Mouse (Mus musculus) kidney, adult 11 months (tissue): ENCODE data around the gene Chfr.

Experiments
- DNase-seq: peaks from one replicate; pipeline ENCODE4 v3.0.0; 2022

Chfr gene

DNA sequence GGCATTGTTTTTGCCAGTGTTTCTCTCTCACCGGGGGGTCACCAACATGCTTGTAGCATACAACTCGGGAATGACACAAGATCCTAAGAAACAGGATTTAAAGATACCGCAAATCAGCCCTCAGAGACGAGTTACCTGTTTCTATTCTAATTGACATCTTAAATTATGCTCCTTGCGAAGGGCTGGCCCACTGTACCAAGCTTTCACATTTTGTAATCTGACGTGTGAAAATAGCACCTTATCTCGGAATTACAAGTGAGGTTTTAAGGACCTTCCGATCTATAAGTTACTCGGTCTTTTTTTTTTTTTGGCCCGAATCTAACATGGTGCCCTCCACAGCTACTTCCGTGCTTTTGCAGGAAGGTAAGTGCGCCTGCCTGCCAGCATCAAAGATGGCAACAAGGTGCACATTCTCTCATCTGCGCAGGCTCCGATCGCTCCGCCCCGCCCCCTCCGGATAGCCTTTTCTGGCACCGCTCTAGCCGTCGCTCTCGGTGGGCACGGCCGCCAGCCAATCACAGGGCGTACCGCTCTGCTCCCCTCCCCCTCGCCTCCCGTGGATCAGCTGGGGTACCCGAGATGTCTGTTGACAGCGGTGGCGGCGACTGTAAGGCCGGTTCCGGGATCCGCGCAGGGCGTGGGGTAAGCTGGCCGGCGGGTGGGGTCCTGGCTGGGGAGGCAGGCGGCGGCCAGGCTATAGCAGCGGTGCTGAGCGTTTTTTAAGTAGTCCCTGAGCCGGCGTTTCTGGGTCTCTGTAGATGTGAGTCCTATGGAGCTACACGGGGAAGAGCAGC is at the start of gene Chfr:
Gene Chfr, plus strand, starts transcription at position 550 of the 794 bp plus-strand sequence.
- peak; percentile 99 for DNase-seq

DNA sequence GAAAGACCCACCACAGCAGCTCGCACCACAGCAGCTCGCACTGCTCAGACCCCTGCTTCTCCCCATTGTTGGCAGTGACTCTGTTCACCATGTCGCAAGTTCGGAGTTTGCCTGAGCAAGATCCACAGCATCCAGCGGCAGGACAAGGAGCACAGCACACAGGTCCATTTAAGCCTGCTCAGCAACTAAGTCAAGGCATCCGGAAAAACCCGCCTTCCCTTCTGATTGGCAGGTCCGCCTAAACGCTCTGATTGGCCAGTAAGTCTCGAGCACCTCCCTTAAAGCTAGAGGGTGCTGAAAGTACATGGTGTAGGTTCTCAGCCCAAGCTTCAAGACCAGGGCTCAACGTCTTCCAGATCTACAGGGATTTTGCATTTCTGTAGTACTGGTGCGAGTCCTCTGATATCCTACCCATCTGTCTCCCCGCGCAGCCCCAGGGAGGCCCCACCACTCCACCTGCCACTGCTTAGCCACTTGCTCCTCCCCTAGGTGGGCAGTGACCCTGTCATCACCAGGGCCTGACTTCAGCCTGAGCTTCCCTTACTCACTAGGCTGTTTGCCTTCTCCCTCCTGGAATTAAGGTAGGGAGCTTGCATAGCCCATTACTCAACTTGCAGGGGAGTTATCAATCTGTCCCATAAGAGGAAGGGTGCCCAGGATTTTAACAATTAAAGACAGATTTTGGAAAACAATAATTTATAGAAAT is 49.3 kb upstream of the Chfr start:
- no peak for DNase-seq

DNA sequence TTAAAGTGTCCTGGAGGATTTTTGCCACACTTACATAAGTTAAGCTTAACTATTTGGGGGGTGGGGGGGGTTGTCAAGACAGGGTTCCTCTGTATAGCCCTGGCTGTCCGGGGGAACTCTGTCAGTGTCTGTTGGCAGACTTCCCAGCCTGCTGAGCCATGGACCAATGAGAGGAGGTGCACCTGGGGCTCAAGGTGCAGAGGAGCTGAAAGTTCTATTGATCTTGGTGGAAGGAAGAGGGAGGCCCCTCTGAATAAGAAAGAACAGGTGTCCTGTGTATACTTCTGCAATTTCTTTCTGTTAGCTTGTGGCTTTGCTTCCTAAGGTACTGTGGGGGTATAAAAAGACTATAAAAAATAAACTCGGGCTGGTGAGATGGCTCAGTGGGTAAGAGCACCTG is 44.1 kb upstream of the Chfr start:
- DNase-seq, result no peak

DNA sequence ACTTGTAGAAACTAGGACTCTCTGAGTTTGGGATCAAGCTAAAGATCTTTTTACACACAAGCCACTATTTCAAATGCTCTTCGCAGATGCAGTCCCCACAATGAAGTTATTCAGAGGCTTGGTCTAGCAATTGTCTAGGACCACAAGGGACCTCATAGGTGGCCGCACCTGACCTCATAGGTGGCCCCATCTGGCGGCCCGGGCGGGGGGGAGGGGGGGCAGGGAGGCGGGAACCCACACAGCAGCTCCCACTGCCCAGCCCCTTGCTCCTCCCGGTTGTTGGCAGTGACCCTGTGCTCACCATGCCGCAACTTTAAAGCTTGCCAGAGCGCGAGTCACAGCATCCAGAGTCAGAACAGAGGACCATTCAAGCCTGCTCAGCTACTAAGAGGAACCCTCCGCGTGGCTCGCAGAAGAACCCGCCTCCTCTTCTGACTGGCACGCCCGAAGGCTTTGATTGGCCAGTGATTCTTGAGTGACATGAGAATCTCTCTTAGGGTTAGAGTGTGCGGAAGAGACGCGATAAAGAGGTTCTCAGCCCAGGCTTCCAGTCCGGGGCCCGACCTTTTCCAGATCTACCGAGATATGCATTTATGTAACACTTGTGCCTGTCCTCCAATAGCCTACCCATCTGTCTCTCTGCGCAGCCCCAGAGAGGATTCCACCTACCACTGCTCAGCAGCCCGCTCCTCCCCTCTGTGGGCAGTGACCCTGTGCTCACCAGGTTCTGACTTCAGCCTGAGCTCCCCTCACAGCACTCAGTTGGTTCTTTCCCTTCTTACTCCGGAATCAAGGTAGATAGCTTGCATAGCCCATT is 41.4 kb upstream of the Chfr start, which contains the start of gene Gm35315:
Gene Gm35315, minus strand, starts transcription at position 391 of the 817 bp plus-strand sequence.
- DNase-seq, result peak; percentile 92

DNA sequence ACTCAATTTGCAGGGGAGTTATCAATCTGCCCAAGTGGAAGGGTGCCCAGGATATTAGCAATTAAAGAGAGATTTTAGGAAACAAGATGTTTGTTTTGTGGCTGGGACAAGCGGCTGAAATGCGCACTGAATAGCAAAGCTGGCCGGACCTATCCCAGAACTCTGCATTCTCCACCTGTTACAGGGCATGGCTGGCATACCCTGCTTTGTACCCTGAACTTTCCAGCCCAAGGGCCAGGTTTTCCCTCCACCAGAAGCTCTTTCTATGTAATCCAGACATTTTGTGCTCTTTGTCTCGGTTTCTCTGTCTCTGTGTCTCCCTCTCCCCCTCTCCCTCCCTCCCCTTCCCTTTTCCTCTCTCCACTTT is 40.8 kb upstream of the Chfr start:
- DNase-seq, result no peak

DNA sequence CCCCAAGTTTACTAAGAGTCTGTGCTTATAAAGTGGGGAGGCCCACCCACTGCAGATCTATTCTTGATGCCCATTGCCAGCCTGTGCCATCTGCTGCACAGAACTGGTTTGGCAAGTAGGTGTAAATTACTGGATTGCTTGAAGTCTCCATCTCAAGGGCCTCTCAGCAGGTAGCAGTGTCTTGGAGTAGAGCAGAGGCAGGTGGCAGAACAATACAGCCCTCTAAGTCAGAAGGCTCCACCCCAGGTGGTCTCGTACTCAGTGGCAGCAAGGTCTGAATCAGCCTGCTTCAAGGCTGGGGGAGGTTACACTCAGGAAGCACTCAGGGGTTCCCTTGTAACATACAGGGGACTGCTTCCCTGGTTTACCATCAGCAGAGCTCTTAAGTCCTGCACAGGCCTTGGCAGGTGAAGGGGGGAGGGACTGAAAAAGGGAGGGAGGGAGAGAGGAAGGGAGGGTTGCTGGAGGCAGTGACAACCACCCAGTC is 36.6 kb upstream of the Chfr start:
- no peak for DNase-seq

DNA sequence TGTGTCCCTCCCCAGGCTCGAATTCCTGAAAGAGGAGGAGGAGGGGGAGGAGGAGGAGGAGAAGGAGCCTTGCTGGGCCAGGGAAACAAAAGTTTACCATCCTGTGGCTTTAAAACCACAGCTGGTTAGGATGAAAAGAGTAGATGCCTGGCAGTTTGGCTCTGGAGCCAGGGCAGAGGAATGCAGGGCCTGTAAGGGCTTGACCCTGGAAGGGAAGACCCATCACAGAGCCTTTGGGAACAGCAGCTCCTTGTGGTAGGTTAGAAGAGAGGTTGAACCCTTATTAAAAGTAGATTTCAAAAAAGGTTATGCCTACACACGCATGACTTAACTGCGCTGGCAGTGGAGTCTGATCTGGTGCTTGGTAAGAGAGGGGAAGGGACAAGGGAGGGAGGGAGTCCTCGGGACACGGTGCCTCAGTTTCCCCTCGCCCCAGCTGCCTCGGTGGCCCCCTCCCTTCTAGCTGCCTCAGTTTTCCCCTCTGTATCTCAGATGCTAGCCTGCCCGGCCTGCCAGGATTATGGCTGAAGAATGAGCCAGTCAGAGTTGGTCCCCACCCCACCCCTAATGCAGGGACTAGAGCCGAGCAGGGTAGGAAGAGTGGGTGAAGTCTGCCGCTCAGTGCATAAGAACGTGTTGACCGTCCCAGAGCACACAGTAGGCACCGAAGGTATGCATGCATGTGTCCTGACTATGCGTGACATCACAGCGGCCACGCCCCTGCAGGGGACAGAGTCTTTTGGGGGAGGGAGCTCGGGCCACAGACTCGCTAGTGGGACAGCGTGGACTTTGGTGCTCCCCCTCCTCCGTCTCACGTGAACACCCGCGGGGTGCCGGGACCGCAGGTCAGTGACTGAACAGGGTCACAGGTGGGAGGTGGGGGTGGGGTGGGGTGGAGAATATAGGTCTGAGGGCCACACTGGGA is 35.7 kb upstream of the Chfr start, which contains the start of gene Plcxd1:
Gene Plcxd1, plus strand, starts transcription at position 314 of the 925 bp plus-strand sequence.
- DNase-seq, result peak; percentile 62

DNA sequence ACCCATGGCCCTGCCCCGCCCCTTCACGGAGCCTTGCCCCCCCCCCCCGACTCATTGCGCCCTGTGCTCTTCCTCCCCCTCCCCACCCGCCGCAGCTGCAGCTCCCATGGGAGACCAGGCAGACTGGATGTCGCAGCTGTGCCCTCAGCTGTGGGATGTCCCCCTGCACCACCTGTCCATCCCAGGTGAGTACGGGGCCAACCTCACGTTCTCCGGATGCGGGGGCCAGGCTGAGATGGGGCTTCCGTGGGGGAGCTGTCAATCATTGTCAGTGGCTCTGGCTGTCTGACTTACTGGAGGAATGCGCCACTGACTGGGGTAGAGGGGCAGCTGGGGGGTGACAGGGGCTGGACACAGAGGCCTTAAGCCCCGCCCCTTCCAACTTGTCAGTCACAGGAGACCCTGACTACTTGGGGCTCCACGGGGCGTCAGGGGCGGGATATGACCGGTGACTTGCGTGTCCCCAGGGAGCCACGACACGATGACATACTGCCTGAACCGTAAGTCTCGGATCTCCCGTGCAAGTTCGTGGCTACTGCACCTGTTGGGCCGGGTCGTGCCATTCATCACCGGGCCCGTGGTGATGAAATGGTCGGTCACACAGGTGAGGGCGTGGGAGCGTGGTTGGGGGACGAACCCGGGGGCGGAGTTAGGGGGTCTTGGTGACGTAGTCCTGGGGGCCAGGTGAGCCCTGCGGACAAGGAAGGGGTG is 34.6 kb upstream of the Chfr start:
- DNase-seq, result peak; percentile 49

DNA sequence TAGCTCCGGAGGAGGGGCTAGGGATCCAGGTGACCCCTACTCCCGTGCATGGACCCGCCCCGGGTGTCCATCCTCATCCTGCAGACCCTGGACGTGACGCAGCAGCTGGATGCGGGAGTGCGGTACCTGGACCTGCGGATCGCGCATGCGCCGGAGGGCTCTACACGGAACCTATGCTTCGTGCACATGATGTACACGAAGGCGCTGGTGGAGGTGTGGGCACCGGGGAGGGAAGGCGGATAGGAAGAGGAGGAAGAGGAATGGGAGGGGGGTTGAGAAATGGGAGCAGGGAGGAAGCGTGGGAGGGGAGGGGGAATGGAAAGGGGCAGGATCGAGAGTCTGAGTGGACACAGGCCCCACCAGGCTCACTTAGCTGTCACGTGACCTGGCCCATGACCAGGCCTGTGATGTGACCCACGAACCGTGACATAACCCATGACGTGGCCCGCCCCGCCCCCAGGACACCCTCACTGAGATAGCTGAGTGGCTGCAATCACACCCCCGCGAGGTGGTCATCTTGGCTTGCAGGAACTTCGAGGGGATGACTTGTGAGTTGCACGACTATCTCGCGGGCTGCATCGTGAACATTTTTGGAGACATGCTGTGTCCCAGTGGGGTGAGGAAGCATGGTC is 33.8 kb upstream of the Chfr start:
- peak; percentile 55 for DNase-seq

DNA sequence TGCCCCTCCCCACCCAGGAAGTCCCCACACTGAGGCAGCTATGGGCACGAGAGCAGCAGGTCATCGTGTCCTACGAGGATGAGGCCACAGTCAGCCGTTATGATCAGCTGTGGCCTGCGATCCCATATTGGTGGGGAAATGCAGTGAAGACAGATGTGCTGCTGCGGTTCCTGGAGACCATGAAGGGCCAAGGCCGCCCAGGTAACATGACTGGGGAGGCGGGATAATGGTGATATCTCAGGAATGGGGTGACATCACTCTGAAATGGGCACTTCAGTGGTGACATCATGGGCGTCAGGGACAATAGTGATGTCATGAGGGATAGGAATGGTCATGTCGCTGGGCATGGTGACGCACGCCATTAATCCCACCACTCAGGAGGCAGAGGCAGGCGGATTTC is 33.2 kb upstream of the Chfr start:
- DNase-seq, result no peak

DNA sequence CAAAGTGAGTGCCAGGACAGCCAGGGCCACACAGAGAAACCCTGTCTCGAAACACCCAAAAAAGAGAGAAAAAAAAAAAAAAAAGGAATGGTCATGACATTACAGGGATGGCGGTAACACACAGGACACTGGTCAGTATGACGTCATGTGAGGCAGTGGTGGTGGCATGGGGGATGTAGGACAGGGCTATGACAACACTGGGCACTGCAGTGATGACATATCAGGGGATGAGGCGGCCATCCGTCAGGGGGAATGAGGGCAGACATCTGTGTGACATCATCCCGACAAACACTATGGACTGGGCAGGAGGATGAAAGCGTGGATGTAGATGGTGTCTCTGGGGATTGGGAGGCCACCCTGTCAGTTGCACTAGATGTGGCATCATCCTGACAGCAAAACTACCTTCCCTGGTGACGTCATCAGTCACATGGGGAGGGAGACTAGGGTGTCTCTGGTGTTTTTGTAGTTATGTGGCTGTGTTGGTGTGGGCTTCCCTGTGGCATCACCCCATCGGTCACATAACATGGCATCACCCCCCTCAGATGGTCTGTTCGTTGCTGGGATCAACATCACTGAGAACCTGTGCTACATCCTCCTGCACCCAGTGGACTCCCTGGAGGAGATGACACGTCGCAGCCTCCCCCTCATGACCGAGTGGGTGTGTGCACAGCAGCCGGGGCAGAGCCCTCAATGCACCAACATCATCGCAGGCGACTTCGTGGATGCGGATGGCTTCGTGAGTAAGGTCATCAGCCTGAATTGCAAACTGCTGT is 32.6 kb upstream of the Chfr start:
- DNase-seq, result no peak

DNA sequence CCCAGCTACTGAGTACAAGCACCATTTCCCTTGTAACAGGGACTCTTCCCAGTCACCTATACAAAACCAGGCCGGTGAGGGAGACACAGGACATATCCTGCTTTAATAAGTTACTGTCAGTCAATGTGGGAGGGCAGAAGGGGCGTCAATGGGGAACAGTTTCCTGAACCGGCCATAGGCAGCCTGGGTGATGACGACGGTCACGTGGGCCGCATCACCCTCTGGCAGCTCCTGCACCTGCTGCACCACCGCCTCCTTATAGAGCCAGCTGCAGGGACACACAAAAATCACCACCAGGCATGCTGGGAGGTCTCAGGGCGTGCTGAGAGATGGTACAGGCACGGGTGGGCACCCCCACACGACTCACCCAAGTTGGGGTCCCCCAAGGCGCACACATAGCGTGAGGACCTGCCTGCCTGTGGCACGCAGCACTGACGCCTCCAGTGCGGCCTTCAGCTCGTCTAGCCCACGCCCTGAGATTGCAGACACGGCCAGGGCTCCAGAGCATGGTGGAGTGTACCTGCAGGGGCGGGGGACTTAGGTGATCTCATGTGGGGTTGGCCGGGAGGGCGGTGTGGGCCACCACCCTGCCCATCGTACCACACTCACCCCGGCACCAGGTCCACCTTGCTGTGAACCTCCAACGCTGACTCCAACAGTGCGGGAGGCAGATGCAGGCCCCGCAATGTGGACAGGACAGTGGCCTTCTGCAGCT is 31.6 kb upstream of the Chfr start:
- no peak for DNase-seq

DNA sequence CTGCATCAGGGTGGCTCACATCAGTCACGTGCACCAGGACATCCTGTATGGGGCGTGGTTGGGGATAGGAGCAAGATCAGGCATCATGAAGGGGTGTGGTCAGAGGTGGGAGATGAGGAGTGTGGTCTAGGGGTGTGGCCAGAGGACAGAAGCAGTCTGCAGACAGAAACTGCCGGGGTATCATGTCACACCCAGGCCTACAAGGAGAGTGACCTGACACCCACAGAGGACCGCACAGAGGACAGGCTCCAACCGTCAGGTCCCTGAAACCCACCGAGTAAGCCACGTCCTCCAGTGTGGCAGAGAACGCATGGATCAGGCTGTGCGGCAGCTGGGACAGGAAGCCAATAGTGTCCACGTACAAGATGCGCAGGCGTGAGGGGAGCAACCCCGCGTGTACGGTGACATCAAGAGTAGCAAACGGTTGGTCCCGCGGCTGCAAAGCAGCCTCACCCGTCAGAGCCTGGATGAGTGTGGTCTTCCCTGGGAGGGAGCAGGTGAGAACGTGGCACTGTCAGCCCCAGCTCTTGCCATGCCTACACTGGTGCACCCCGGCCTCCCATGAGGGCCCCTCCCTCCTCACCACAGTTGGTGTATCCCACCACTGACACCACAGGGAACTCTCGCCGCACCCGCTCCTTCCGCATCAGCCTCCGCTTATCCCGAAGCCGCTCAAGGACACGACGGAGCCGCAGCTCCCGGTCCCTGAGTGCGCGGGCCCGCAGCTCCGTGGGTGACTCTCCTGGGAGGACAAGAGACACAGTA is 30.8 kb upstream of the Chfr start:
- DNase-seq, result no peak

DNA sequence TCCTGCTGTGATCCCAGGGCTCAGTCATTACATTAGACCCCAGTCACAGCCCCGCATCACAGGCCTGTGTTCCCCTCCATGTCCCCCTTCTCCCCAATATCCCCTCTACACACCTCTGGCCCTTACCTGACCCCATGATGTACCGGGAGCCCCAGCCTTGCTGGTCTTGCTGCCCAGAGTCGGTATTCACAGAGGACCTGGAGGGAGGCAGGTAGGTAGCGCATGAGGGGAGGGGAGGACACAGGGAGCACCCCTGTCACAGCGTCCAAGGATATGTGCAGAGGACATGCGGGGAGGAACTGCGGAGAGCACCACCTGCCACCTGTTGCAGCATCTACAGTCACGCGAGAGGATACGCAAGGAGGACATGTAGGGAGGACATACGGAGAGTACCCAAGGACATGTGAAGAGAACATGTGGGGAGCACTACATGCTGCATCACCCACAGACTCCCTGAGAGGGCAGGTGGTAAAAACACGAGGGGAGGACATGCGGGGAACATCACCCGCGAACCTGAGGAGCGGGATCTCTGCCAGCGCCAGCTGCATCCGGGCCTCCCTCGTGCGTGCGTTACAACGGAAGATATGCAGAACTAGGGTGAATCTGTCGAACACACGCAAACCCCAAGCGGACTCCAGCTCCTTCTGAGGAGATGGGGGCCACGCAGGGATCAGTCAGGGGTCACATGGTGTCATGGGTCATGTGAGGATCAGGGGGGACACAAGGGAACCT is 29.3 kb upstream of the Chfr start:
- DNase-seq, result no peak

DNA sequence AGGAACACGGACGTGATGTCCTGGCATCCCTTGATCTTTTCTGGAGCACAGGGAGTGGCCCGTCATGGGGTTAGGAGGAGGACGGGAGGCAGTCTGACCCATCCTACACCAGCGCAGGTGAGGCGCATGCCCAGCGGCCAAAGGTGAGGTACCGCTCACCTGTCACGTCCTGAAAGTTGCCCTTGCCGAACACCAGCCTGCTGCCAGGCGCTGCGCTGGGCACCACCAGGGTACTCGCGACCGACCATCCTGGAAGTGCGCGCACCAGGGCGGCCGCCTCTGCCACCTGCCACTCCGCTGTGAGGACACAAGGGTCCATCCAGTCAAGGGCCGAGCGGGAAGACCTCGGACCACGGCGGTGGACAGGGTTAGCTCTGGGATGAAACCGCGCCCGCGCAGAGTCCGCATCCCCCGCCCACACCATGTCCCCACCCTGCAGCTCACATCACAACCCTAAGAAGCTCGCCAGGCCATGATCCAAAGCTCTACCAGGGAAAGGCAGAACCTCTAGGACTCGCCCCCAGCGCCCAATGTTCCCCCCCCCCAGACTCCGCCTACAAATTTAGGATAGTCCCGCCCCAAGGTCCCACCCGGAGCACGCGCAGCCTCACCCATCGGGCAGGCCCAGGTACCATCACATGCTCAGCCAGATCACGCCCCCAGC is 28.6 kb upstream of the Chfr start:
- peak; percentile 55 for DNase-seq

DNA sequence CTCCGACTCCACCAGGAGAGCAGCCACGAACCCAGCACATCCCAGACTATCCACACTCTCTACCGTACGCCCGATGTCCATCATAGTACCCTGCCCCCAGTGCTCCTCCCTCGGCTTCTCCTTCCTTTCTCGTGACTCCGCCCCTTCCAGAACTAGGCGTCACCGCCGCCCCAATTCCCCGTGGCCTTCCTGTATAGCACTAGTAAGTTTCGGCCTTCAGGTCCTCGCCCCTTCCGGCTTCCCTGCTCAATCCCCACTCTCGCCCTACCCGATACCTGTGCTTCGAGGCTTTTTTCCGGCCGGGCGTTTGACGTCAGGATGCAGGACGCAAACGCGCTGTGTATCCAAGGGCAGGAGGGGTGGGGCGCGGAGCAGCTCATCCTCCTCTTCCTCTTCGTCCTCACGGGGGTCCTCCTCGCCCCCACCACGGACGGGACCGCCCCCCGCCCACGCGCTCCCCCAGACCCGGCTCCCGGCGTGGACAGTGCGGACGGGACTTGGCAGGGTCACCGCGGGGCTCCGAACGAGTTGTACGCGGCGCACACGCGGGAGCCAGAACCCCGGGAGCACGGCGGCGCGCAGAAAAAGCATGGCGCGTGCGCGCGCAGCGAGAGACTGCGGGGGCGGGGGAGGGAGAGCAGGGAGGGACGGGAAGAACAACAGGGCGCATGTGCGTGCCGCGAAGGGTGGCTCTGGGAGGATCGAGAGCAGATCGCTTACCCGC is 27.9 kb upstream of the Chfr start, which contains the start of gene Gtpbp6:
Gene Gtpbp6, minus strand, starts transcription at position 617 of the 724 bp plus-strand sequence.
- peak; percentile 96 for DNase-seq

DNA sequence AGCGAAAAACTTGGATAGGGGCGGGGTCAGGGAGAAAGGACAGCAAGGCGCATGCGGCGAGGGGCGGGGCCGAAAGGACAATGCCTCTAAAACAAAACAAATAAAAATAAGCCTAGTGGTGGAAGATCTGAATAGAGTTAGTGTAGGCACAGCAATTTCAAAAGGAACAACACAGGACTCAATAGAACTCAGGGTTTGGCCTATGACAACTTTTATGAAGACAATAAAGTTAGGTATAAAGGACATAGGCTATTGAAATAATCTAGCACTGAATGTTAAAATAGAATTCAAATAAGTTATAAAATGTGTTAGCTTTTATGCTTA is 27.4 kb upstream of the Chfr start:
- DNase-seq, result no peak
